Mouse (Mus musculus) liver, embryonic 12.5 days (tissue): ENCODE results near the gene Gata5. TPM values are rescaled to one million over a fixed set of nuclear protein-coding genes. Genes with fewer than 3 reads are reported as not detected.

Source experiments
- ATAC-seq: fragments of 200-750 bp; cut with Nextera tagmentation; 2 replicates; pipeline ENCODE4 v1.8.0; 2017; ENCODE audit warnings: moderate number of reproducible peaks, mild to moderate bottlenecking, moderate library complexity
- H3K27ac ChIP-seq: fragments of 300-500 bp; sonication (generic); 2 replicates; pipeline ENCODE4 v1.5.1; 2016; ENCODE audit warnings: mild to moderate bottlenecking
- H3K27me3 ChIP-seq: fragments of 300-500 bp; sonication (generic); replicated peaks from 2 replicates; pipeline ENCODE4 v1.6.1; 2016; ENCODE audit warnings: mild to moderate bottlenecking, moderate library complexity
- H3K36me3 ChIP-seq: fragments of 300-500 bp; sonication (generic); 2 replicates; pipeline ENCODE4 v1.6.1; 2016; ENCODE audit warnings: mild to moderate bottlenecking, moderate library complexity
- H3K4me1 ChIP-seq: fragments of 300-500 bp; sonication (generic); 2 replicates; pipeline ENCODE4 v1.6.1; 2016
- H3K4me2 ChIP-seq: fragments of 300-500 bp; sonication (generic); 2 replicates; pipeline ENCODE4 v1.6.1; 2016; ENCODE audit warnings: mild to moderate bottlenecking, moderate library complexity
- H3K4me3 ChIP-seq: fragments of 300-500 bp; sonication (generic); 2 replicates; pipeline ENCODE4 v1.5.1; 2016; ENCODE audit warnings: mild to moderate bottlenecking, moderate library complexity
- H3K9ac ChIP-seq: fragments of 300-500 bp; sonication (generic); 2 replicates; pipeline ENCODE4 v1.6.1; 2016; ENCODE audit warnings: mild to moderate bottlenecking, moderate library complexity
- H3K9me3 ChIP-seq: fragments of 300-500 bp; sonication (generic); replicated peaks from 2 replicates; pipeline ENCODE4 v1.6.1; 2016; ENCODE audit warnings: mild to moderate bottlenecking, moderate library complexity
- WGBS: fragments of 180-500 bp; shearing (Covaris S2); methylation state at CpG from one replicate; pipeline ENCODE4 v1.1.7; 2016; ENCODE audit not compliant: insufficient replicate concordance; 5-methylcytosine and 5-hydroxymethylcytosine counted together
- polyA plus RNA-seq: library from polyadenylated mRNA; unstranded; fragments of >200 nt; fragmentation: Nextera tagmentation; extraction: Ambion mirVana; gene quantifications from 2 replicates; pipeline ENCODE4 v1.2.1, GENCODE M21; 2016

Gene Gata5
- polyA plus RNA-seq, 1 experiment from 2014 or later = 3.1 TPM

GRCm38 (mm10) chr2:180342189-180342588 lies 7.7 kb upstream of the Gata5 start:
- H3K9ac ChIP-seq = no peak overlapping the region
- no peaks in the 10 kb centered on the region for H3K9me3 ChIP-seq
- H3K4me1 ChIP-seq = peaks cover 15% of the 10 kb centered on the region; the same call in 1 of the 2 replicates
- no peak overlapping the region for H3K4me3 ChIP-seq
- H3K27ac ChIP-seq = 0 out of 2 replicates have a peak overlapping the region, but pooled peaks have one; percentile 27
- 13% methylated on average over 2 of the region's 2 CpGs for WGBS
- no peak overlapping the region for H3K4me2 ChIP-seq
- no peaks in the 10 kb centered on the region for H3K36me3 ChIP-seq
- H3K27me3 ChIP-seq = peaks cover 26% of the 10 kb centered on the region
- no peak for ATAC-seq

GRCm38 (mm10) chr2:180341229-180341628 lies 6.7 kb upstream of the Gata5 start:
- WGBS = 24% methylated on average over 8 of the region's 8 CpGs
- Histone ChIP-seq H3K4me1 (peaks cover 7% of the 10 kb centered on the region; the same call in 1 of the 2 replicates), H3K4me3 (no peak overlapping the region), H3K27ac (no peak overlapping the region; the same call in 1 of the 2 replicates), H3K4me2 (no peak overlapping the region), H3K9ac (no peak overlapping the region), H3K27me3 (peaks cover 35% of the 10 kb centered on the region), H3K36me3 (no peaks in the 10 kb centered on the region), H3K9me3 (no peaks in the 10 kb centered on the region)
- ATAC-seq = no peak

- Histone ChIP-seq H3K9me3 (no peaks in the 10 kb centered on the region), H3K27ac (peak overlapping the region; percentile 22; the same call in 1 of the 2 replicates)
- 42% methylated on average over 11 of the region's 11 CpGs for WGBS
These were observed 5.4 kb upstream of the Gata5 start for GRCm38 (mm10) chr2:180339886-180340285.

GRCm38 (mm10) chr2:180333778-180334550 lies 535 bp downstream of the Gata5 start:
- Histone ChIP-seq H3K4me2 (peak overlapping the region; percentile 56), H3K36me3 (no peaks in the 10 kb centered on the region), H3K27me3 (peaks cover 87% of the 10 kb centered on the region), H3K9me3 (no peaks in the 10 kb centered on the region), H3K4me1 (peaks cover 4% of the 10 kb centered on the region), H3K9ac (peak overlapping the region; percentile 60), H3K4me3 (peak overlapping the region; percentile 50), H3K27ac (peak overlapping the region; percentile 57; the same call in 1 of the 2 replicates)
- peak; percentile 23; the same call in 1 of the 2 replicates for ATAC-seq
- 3% methylated on average over 69 of the region's 69 CpGs for WGBS

More at GRCm38 (mm10) chr2:180339886-180340285, 5.4 kb upstream of the Gata5 start:
- Histone ChIP-seq H3K4me1 (peaks cover 4% of the 10 kb centered on the region), H3K27me3 (peaks cover 49% of the 10 kb centered on the region), H3K4me3 (no peak overlapping the region), H3K4me2 (no peak overlapping the region), H3K36me3 (no peaks in the 10 kb centered on the region), H3K9ac (no peak overlapping the region)
- ATAC-seq = no peak

- WGBS = 68% methylated on average over 1 of the region's 1 CpGs
- Histone ChIP-seq H3K27ac (no peak overlapping the region), H3K9ac (no peak overlapping the region), H3K27me3 (peaks cover 42% of the 10 kb centered on the region), H3K4me1 (no peaks in the 10 kb centered on the region), H3K4me3 (no peak overlapping the region), H3K4me2 (no peak overlapping the region), H3K9me3 (no peaks in the 10 kb centered on the region), H3K36me3 (peaks cover 4% of the 10 kb centered on the region; the same call in 1 of the 2 replicates)
- ATAC-seq = no peak
These were observed 5.0 kb downstream of the Gata5 start for GRCm38 (mm10) chr2:180329466-180329865.

- Histone ChIP-seq H3K9me3 (no peaks in the 10 kb centered on the region), H3K27me3 (peaks cover 3% of the 10 kb centered on the region; the same call in 1 of the 2 replicates), H3K4me2 (no peak overlapping the region), H3K4me1 (no peaks in the 10 kb centered on the region), H3K36me3 (peaks cover 4% of the 10 kb centered on the region; the same call in 1 of the 2 replicates), H3K27ac (no peak overlapping the region), H3K4me3 (no peak overlapping the region), H3K9ac (no peak overlapping the region)
- peak; percentile 59 for ATAC-seq
- WGBS = 43% methylated on average over 14 of the region's 14 CpGs
These were observed 11.7 kb downstream of the Gata5 start for GRCm38 (mm10) chr2:180322674-180323355.

GRCm38 (mm10) chr2:180320216-180320615 lies 14.3 kb downstream of the Gata5 start:
- 59% methylated on average over 4 of the region's 4 CpGs for WGBS
- H3K9ac ChIP-seq = no peak overlapping the region
- no peaks in the 10 kb centered on the region for H3K9me3 ChIP-seq
- H3K27ac ChIP-seq = no peak overlapping the region
- no peaks in the 10 kb centered on the region for H3K36me3 ChIP-seq
- peak; percentile 36; the same call in 1 of the 2 replicates for ATAC-seq
- H3K4me1 ChIP-seq = no peaks in the 10 kb centered on the region
- no peak overlapping the region for H3K4me2 ChIP-seq
- no peak overlapping the region for H3K4me3 ChIP-seq
- 0 out of 2 replicates have a peak, but pooled peaks cover 6% of the 10 kb centered on the region for H3K27me3 ChIP-seq

GRCm38 (mm10) chr2:180317591-180317990 lies 16.9 kb downstream of the Gata5 start:
- H3K27ac ChIP-seq = no peak overlapping the region
- ATAC-seq = no peak
- 0 out of 2 replicates have a peak, but pooled peaks cover 6% of the 10 kb centered on the region for H3K27me3 ChIP-seq
- 80% methylated on average over 7 of the region's 7 CpGs for WGBS
- no peaks in the 10 kb centered on the region for H3K9me3 ChIP-seq
- no peaks in the 10 kb centered on the region for H3K4me1 ChIP-seq
- H3K4me3 ChIP-seq = no peak overlapping the region
- no peak overlapping the region for H3K9ac ChIP-seq
- no peak overlapping the region for H3K4me2 ChIP-seq
- no peaks in the 10 kb centered on the region for H3K36me3 ChIP-seq

- H3K27me3 ChIP-seq = 0 out of 2 replicates have a peak, but pooled peaks cover 6% of the 10 kb centered on the region
- H3K4me3 ChIP-seq = no peak overlapping the region
- H3K9ac ChIP-seq = no peak overlapping the region
- H3K4me1 ChIP-seq = no peaks in the 10 kb centered on the region
- no peaks in the 10 kb centered on the region for H3K36me3 ChIP-seq
- H3K4me2 ChIP-seq = no peak overlapping the region
- H3K27ac ChIP-seq = no peak overlapping the region
- WGBS = 55% methylated on average over 2 of the region's 2 CpGs
- no peaks in the 10 kb centered on the region for H3K9me3 ChIP-seq
- no peak for ATAC-seq
These were observed 20.2 kb downstream of the Gata5 start for GRCm38 (mm10) chr2:180314292-180314691.

GRCm38 (mm10) chr2:180311147-180311546 lies 23.4 kb downstream of the Gata5 start:
- no peaks in the 10 kb centered on the region for H3K36me3 ChIP-seq
- H3K4me2 ChIP-seq = no peak overlapping the region
- no peaks in the 10 kb centered on the region for H3K4me1 ChIP-seq
- 0 out of 2 replicates have a peak, but pooled peaks cover 12% of the 10 kb centered on the region for H3K27me3 ChIP-seq
- 44% methylated on average over 4 of the region's 4 CpGs for WGBS
- H3K9me3 ChIP-seq = no peaks in the 10 kb centered on the region
- no peak for ATAC-seq
- no peak overlapping the region for H3K27ac ChIP-seq
- H3K9ac ChIP-seq = no peak overlapping the region
- no peak overlapping the region for H3K4me3 ChIP-seq

GRCm38 (mm10) chr2:180307680-180308079 lies 26.8 kb downstream of the Gata5 start:
- no peak overlapping the region for H3K9ac ChIP-seq
- no peaks in the 10 kb centered on the region for H3K9me3 ChIP-seq
- H3K4me3 ChIP-seq = no peak overlapping the region
- no peaks in the 10 kb centered on the region for H3K36me3 ChIP-seq
- ATAC-seq = no peak
- H3K27me3 ChIP-seq = 0 out of 2 replicates have a peak, but pooled peaks cover 16% of the 10 kb centered on the region
- H3K4me1 ChIP-seq = no peaks in the 10 kb centered on the region
- no peak overlapping the region for H3K4me2 ChIP-seq
- 32% methylated on average over 2 of the region's 2 CpGs for WGBS
- H3K27ac ChIP-seq = no peak overlapping the region
